Mouse (Mus musculus) ES-Bruce4 (cell line): Measurements from ENCODE around the gene Cyp2g1.

Experiments used
- CTCF ChIP-seq: IDR thresholded peaks from one replicate; pipeline ENCODE4 v1.8.1; 2011; ENCODE audit warnings: low read depth, low read length
- EP300 ChIP-seq: IDR thresholded peaks from 2 replicates; pipeline ENCODE4 v1.6.1; 2011; ENCODE audit warnings: low read depth, low read length; ENCODE audit not compliant: insufficient read depth

GRCm38 (mm10) chr7:26772866-26773586, 35.7 kb upstream of the Cyp2g1 start:
- TF ChIP-seq EP300 (no peak), CTCF (no peak)
